Mouse (Mus musculus) mammary gland, adult 2 months (tissue): ENCODE measurements around the gene Naip1. TPM values are rescaled to one million over a fixed set of nuclear protein-coding genes. Genes with fewer than 3 reads are reported as not detected.

Source experiments
- polyA plus RNA-seq: library from polyadenylated mRNA; depleted of rRNA; stranded (reverse); fragments of >200 nt; gene quantifications from 2 replicates; pipeline ENCODE4 v1.2.3, GENCODE M21; 2012; ENCODE audit warnings: low replicate concordance; rRNA removed

Gene Naip1
- 0.18 and 0.26 TPM in 2 replicates for polyA plus RNA-seq

GRCm38 (mm10) chr13:100452415-100453127 is at the start of gene Naip1:
TSS of gene Naip1 (minus strand) at chr13:100452869.

GRCm38 (mm10) chr13:100492061-100492787 is 39.6 kb upstream of the Naip1 start, which contains the start of gene Gtf2h2:
TSS of gene Gtf2h2 (minus strand) at chr13:100492579.

Other genes starting within 250 kb of the Naip1 start
- gene Naip5, start 206.5 kb downstream of the Naip1 start, polyA plus RNA-seq, result 1.6 and 3.0 TPM in 2 replicates
- gene Naip6, start 135.2 kb downstream of the Naip1 start, polyA plus RNA-seq, result 1.8 and 4.7 TPM in 2 replicates
- gene Gtf2h2, start 39.7 kb upstream of the Naip1 start, polyA plus RNA-seq, result 15.6 and 28.4 TPM in 2 replicates
- 1.8 and 3.8 TPM in 2 replicates for gene Ocln, start 99.8 kb upstream of the Naip1 start, polyA plus RNA-seq
- 4.9 and 6.5 TPM in 2 replicates for gene Marveld2, start 164.1 kb upstream of the Naip1 start, polyA plus RNA-seq
- gene Ak6, start 198.1 kb upstream of the Naip1 start, polyA plus RNA-seq, result 14.6 and 53.5 TPM in 2 replicates
- 2.7 and 5.1 TPM in 2 replicates for gene Rad17, start 198.2 kb upstream of the Naip1 start, polyA plus RNA-seq
- 2.1 and 2.3 TPM in 2 replicates for gene Taf9, start 198.7 kb upstream of the Naip1 start, polyA plus RNA-seq
- gene Ccdc125, start 216.8 kb upstream of the Naip1 start, polyA plus RNA-seq, result 1.8 and 2.7 TPM in 2 replicates